Mouse (Mus musculus) colon, adult 2 months (tissue): Measurements from ENCODE around the gene Tanc1. TPM values are rescaled to one million over a fixed set of nuclear protein-coding genes. Genes with fewer than 3 reads are reported as not detected.

Experiments used
- polyA plus RNA-seq: library from polyadenylated mRNA; depleted of rRNA; stranded (reverse); fragments of >200 nt; gene quantifications from 2 replicates; pipeline ENCODE4 v1.2.3, GENCODE M21; 2012; rRNA removed

Tanc1 gene
- 8.8 and 9.8 TPM in 2 replicates for polyA plus RNA-seq

GRCm38 (mm10) chr2:59611831-59612732 lies at the start of gene Tanc1:
Gene Tanc1, plus strand, starts transcription at chr2:59612042.

GRCm38 (mm10) chr2:59881831-59882741 lies 270.2 kb downstream of the Tanc1 start, which contains the start of gene Wdsub1:
Gene Wdsub1, minus strand, starts transcription at chr2:59882591.

Other genes with a start within 250 kb of the Tanc1 start
- 0.32 TPM in 1 of 2 replicates, not detected in the other for gene Dapl1, start 127.4 kb upstream of the Tanc1 start, polyA plus RNA-seq